Mouse (Mus musculus) c-Kit-positive CD71-negative TER-119-negative erythroid progenitor cells, embryonic 14.5 days (primary cell): ENCODE results near the gene Pabpc4.
"Not testable (repeated sequence)": the region's sequence is repeated elsewhere in the genome, so short reads cannot be mapped to it uniquely, and the experiment has no call there.

Source experiments
- DNase-seq: peaks from one replicate; pipeline ENCODE4 v3.0.0-alpha.2; 2013; ENCODE audit warnings: low read depth

Gene Pabpc4

GRCm38 (mm10) chr4:123248971-123249567, 13.1 kb upstream of the Pabpc4 start:
- DNase-seq, result no peak

DNA sequence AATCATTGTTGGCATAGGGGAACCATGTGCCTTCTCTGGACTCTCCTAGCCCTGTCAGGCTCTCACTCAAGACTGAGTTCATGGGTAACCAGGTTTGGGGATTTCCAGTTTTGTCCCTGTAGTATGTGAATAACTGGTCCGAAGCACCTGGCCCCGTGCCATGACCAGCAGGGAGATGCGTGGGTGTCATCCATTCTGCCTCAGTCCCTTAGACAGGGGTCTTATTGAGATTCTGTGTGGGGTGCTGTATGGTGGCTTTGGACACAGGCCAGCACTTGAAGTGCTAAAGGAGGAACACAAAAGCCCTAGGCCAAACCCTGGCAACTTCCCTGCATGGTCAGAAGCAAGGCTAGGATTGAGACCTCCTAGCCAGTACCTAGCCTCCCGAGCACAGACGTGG, 9.9 kb upstream of the Pabpc4 start:
- no peak for DNase-seq

DNA sequence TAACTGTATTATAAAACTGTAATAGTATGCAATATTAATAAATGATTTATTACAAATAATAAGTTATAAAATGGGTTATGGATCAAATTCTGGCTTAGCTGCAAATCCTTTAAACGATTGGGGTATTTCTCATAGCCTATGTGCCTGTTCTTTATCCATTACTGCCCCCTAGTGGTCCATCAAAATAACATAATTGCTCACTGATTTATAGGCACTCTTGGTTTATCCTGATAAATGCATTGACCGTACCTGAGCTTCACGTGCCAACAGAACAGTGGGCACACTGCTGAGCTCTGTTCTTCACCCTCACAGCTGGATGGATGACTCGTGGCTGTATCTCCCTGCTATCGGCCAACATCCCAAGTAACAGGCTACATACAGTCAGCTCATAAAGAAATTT, 7.5 kb upstream of the Pabpc4 start:
- DNase-seq, result peak; percentile 45

GRCm38 (mm10) chr4:123260071-123260746, 1.9 kb upstream of the Pabpc4 start:
- DNase-seq, result no peak

DNA sequence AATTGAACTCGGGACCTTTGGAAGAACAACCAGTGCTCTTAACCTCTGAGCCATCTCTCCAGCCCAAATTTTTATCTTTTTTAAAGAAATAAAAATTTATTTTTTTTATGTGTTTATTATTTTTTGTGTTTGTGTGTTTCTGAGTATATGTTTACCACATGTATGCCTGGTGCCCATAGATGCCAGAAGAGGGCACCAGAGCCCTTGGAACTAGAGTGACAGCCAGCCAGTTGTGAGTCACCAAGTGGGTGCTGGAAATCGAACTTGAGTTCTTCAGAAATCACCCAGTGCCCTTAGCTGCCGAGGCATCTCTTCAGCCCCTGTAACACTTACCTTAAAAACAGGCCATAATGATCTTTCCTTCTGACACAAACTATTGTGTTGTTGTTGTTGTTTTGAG, 8.9 kb downstream of the Pabpc4 start:
- DNase-seq, result no peak

GRCm38 (mm10) chr4:123280117-123280516, 18.0 kb downstream of the Pabpc4 start:
- no peak for DNase-seq

- peak; percentile 86 for DNase-seq
These were observed 20.3 kb downstream of the Pabpc4 start for GRCm38 (mm10) chr4:123282500-123282899.

DNA sequence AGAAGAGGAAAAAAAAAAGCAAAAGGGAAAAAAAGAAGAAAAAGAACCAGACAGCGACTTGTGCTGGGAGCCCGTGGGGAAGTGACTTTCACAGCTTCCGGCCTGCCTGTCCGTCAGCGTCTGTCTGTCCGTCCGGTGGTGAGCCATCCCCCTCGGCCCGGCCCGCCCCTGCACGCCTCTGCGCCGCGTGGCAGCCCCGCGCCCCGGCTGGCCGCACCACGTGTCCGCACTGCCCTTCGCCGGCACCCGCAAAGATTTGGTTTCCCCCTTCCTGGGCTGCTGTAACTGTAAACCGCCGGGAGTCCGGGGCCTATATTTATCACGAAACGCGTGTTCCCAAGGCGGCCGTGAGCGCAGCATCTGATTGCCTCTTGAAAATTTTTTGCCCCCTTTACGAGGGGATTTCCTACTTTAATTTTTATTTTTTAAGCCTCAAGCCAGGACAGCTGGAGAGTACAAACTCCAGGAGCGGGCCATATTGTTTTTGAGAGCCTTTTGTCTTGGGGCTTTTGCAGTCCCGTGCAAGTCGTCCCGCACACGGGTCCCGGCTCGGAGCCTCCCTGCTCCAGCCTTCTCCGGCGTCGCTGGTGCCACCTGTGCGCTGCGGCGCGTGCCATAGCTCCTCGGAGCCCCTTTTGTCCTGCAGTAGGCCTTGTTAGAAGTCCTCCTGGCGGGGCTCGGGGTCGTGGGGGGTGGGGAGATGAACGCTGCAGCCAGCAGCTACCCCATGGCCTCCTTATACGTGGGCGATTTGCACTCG, 20.9 kb downstream of the Pabpc4 start:
- DNase-seq, result not testable (repeated sequence)

DNA sequence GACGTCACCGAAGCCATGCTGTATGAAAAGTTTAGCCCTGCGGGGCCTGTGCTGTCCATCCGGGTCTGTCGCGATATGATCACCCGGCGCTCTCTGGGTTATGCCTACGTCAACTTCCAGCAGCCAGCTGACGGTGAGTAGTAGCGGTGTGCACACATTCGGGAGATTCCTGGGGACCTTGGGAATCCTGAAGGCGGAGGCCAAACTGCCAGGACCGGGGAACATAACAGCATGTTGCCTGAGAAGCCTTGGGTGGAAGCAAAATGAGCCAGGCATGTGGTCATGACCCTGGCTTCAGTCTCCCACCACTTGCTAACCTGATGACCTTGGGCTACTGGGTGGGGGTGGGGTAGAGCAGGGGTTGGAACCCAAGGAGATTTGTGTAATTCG, 21.5 kb downstream of the Pabpc4 start:
- not testable (repeated sequence) for DNase-seq

GRCm38 (mm10) chr4:123284731-123285624, 22.8 kb downstream of the Pabpc4 start:
- no peak for DNase-seq

- DNase-seq, result no peak
These were observed 24.6 kb downstream of the Pabpc4 start for GRCm38 (mm10) chr4:123286790-123287189.

DNA sequence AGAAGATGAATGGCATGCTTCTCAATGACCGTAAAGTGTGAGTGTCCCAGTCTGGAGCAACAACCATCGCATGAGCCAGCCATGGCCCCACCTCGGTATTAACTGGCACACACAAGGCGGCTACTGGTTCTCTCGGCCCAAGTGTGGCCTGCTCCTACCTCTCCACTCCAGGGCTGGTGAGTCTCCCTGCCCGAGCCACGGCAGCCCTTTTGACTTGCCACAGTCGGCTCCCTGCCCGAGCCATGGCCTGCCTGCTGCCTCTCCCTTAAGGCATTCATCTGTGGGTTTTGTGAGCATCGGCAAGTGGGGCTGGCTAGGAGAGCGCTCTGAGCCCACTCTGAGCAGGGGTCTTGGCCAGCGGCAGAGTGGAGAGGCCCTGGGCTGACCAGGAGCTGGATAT, 26.9 kb downstream of the Pabpc4 start:
- no peak for DNase-seq

DNA sequence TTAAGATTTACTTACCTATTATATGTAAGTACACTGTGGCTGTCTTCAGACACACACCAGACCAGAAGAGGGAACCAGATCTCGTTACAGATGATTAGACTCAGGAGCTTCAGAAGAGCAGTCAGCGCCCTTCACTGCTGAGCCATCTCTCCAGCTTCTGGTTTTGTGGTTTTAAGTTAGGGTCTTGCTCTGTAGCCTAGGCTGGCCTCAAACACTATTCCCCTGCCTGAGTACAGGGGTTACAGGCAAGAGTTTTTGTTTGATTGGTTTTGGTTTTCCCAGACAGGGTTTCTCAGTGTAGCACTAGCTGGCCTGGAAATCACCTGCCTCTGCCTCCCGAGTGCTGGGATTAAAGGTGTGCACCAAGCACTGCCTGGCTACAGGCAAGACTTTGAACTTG, 30.2 kb downstream of the Pabpc4 start:
- no peak for DNase-seq

DNA sequence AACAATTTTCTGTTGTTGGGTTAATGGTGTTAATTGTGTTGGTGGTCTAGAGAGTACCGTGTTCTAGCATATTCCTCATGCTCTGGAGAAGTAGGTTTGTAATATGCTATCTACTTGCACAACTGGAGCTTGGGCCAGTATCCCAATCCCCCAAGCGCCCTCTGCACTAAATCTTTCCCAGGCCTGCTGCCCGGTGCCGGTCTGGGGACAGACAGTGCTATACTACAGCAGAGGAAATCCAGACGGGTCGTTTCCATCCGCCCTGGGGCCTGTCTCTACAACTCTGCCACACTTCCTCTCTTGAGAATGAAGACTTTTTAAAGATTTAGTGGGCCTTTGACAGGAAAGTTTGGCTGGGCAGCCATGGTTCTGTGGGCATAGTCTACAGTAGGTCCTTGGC, 30.8 kb downstream of the Pabpc4 start:
- no peak for DNase-seq

DNA sequence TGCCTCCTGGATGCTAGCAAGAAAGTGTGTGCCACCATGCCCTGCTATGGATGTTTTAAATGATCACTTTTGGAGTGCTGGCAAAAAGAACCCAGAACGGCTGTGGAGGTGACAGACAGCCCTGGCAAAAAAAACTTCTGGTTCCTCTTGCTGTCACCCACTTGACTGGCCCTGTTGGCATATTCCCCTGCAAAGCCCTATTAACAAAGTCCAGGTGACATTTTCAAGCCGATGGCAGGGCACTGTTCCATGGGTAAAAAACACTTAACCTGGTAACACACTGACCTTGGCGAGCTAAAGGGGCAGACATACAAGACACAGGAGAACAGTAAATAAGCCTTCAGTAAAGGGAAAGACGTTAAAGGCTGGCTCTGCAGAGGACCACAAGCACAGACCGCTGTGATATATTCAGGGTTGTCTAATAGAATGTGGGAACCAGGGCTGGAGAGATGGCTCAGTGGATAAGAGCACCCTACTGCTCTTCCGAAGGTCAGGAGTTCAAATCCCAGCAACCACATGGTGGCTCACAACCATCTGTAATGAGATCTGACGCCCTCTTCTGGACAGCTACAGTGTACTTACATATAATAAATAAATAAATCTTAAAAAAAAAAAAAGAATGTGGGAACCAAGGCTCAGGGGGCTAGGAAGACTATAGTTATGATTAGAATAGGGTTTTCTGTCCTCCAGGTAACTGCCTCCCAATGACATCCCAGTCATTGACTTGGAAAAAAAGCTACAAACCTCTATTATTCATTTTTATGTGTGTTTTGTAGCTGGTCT, 31.7 kb downstream of the Pabpc4 start:
- no peak for DNase-seq

DNA sequence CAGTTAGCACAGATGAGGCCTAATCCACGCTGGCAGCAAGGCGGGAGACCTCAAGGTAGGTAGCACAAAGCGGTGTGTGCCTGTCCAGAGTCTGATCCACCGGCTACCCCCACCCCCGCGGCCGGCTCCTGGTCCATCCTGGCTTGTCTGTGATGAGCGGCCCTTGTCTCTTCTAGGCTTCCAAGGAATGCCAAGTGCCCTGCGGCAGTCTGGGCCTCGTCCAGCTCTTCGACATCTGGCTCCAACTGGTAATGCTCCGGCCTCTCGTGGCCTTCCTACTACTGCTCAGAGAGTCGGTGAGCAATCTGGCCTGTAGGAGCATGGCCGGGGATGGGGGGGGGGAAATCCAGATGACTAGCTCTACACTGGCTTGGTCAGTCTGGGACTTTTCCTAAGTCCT, 32.9 kb downstream of the Pabpc4 start:
- DNase-seq, result not testable (repeated sequence)

- DNase-seq, result no peak
These were observed 33.5 kb downstream of the Pabpc4 start for GRCm38 (mm10) chr4:123295516-123296147.

- DNase-seq, result no peak
These were observed 34.0 kb downstream of the Pabpc4 start for GRCm38 (mm10) chr4:123296148-123296534.

DNA sequence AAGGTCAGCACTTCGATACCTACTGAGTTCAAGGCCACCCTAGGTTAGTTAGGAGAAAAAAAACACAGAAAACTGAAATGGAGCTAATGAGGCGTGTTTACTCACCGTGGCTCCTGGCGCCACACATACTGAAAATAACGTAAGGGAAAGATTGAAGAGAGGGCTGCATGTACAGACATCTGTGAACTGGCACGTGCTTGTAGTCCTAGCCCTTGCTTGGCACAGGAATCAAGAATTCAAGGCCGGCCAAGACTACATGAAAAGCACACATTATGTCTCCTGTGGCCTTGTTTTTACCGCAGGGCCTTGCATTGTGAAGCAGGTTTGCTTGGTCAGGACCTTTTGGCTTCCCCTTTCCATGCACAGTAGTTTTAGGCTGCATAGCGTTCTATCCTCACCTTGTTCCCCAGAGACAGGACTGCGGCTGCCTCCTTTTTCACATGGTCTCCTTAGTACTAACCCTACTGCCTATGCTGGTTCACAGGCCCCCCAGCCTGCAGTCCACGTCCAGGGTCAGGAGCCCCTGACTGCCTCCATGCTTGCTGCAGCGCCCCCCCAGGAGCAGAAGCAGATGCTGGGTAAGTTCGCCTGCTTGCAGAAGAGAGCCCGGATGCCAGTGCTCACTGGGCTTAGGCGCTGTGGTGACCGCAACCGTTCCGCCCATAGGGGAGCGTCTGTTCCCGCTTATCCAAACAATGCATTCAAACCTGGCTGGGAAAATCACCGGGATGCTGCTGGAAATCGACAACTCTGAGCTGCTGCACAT, 35.2 kb downstream of the Pabpc4 start:
- no peak for DNase-seq

DNA sequence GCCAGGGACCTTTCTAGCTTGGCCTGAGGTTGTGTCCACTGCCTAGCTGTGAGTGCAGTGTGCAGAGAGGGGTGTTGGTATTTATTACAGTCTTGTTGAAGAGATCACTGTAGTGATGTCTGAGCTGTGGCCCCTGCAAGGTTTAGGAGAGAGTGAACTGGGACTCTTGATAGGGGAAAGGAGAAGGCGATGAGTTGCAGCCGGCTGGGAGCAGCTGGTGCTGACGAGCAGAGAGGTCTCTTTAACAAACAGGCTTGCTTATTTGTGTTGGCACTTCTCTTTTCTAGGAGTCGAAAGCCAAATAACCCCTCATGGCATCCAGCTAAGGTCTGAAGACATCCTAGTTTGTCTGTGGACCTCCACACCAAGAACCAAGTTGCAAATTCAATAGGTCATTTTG, 36.1 kb downstream of the Pabpc4 start:
- no peak for DNase-seq
